Mouse (Mus musculus) midbrain, embryonic 15.5 days (tissue): ENCODE results near the gene Atg2a. TPM values are rescaled to one million over a fixed set of nuclear protein-coding genes. Genes with fewer than 3 reads are reported as not detected.

Source experiments
- ATAC-seq: fragments of 200-750 bp; cut with Nextera tagmentation; replicated peaks from 2 replicates; pipeline ENCODE4 v1.8.0; 2017; ENCODE audit warnings: moderate TSS enrichment
- H3K27ac ChIP-seq: fragments of 300-500 bp; sonication (generic); 2 replicates; pipeline ENCODE4 v1.5.1; 2015; ENCODE audit warnings: mild to moderate bottlenecking, inconsistent platforms
- H3K27me3 ChIP-seq: fragments of 300-500 bp; sonication (generic); replicated peaks from 2 replicates; pipeline ENCODE4 v1.6.1; 2015; ENCODE audit warnings: inconsistent platforms
- H3K36me3 ChIP-seq: fragments of 300-500 bp; sonication (generic); replicated peaks from 2 replicates; pipeline ENCODE4 v1.6.1; 2015; ENCODE audit warnings: inconsistent platforms
- H3K4me1 ChIP-seq: fragments of 300-500 bp; sonication (generic); 2 replicates; pipeline ENCODE4 v1.6.1; 2015; ENCODE audit warnings: inconsistent platforms
- H3K4me2 ChIP-seq: fragments of 300-500 bp; sonication (generic); 2 replicates; pipeline ENCODE4 v1.6.1; 2015; ENCODE audit warnings: inconsistent platforms, mild to moderate bottlenecking, moderate library complexity
- H3K4me3 ChIP-seq: fragments of 300-500 bp; sonication (generic); 2 replicates; pipeline ENCODE4 v1.5.1; 2015; ENCODE audit warnings: mild to moderate bottlenecking, inconsistent platforms
- H3K9ac ChIP-seq: fragments of 300-500 bp; sonication (generic); 2 replicates; pipeline ENCODE4 v1.6.1; 2015; ENCODE audit warnings: mild to moderate bottlenecking, inconsistent platforms
- H3K9me3 ChIP-seq: fragments of 300-500 bp; sonication (generic); 2 replicates; pipeline ENCODE4 v1.6.1; 2016; ENCODE audit warnings: inconsistent platforms
- WGBS: fragments of 180-500 bp; shearing (Covaris S2); methylation state at CpG from one replicate; pipeline ENCODE4 v1.1.7; 2015; ENCODE audit warnings: mixed read lengths; 5-methylcytosine and 5-hydroxymethylcytosine counted together
- polyA plus RNA-seq: library from polyadenylated mRNA; unstranded; fragments of >200 nt; fragmentation: Nextera tagmentation; extraction: Ambion mirVana; gene quantifications from 2 replicates; pipeline ENCODE4 v1.2.1, GENCODE M21; 2015

Atg2a gene
- 16.1 and 16.4 TPM in 2 replicates for polyA plus RNA-seq

GRCm38 (mm10) chr19:6241274-6242107 lies at the start of gene Atg2a:
Atg2a (plus strand) TSS chr19:6241668.
- H3K27ac ChIP-seq: peak within 1 kb of the TSS; percentile 59
- no peaks in the 10 kb centered on the region for H3K9me3 ChIP-seq
- peak within 1 kb of the TSS; percentile 90 for H3K9ac ChIP-seq
- no peaks in the 10 kb centered on the region for H3K27me3 ChIP-seq
- peaks cover 22% of the 10 kb centered on the region for H3K4me1 ChIP-seq
- peak within 1 kb of the TSS; percentile 71 for H3K4me3 ChIP-seq
- H3K4me2 ChIP-seq: peak within 1 kb of the TSS; percentile 92
- peak; percentile 93 for ATAC-seq
- WGBS: under 1% methylated on average over 55 of the region's 55 CpGs
- peaks cover 17% of the 10 kb centered on the region; the same call in 1 of the 2 replicates for H3K36me3 ChIP-seq

DNA sequence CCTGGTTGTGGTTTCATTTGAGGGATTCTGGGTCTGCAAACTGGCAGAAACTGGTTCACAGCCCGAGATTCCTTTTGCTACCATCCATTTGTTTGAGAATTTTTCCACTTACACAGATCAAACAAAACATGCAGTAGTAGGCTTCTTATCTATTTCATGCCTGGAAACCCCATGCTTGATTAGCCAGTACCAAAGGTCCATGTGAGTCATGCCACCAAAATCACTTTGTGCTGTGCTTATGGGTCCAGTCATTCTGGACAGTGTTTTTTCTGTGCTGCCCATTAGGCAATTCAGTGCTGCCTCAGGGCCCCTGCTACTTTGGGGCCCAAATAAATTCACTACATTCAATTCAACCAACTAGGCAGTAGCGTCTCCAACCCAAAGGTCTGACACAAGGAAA lies 37.2 kb upstream of the Atg2a start:
- H3K4me1 ChIP-seq: no peaks in the 10 kb centered on the region
- no peak overlapping the region for H3K4me3 ChIP-seq
- no peak overlapping the region for H3K27ac ChIP-seq
- no peak overlapping the region for H3K9ac ChIP-seq
- no peaks in the 10 kb centered on the region for H3K27me3 ChIP-seq
- H3K36me3 ChIP-seq: no peaks in the 10 kb centered on the region
- H3K4me2 ChIP-seq: no peak overlapping the region
- no peak for ATAC-seq
- no peaks in the 10 kb centered on the region for H3K9me3 ChIP-seq
- WGBS: 82% methylated on average over 2 of the region's 2 CpGs

GRCm38 (mm10) chr19:6206716-6207115 lies 34.8 kb upstream of the Atg2a start:
- 81% methylated on average over 5 of the region's 5 CpGs for WGBS
- H3K27me3 ChIP-seq: no peaks in the 10 kb centered on the region

DNA sequence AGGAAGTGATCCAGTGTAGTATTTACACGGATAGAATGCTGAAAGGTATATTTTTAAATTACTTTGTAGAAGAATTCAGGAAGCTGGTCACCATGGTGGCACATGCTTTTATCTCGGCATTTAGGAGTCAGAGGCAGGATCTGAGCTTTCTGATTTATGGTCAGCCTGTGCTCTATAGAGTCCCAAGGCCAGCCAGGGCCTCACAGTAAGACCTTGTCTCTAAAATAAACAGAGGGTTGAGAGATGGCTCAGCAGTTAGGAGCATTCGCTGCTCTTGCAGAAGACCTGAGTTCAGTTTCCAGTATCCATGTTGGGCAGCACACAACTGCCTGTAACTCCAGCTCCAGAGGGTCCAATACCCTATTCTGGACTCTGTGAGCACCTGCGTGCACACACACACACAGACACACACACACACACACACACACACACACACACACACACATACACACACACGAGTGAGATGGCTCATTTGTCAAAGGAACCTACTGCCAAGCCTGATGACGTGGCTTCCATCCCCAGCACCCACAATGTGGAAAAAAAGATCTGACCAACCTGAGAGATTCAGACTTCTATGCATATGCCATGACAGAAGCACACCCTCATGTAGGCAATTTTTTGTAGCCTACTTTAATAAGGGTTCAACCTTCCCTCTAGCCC lies 25.3 kb upstream of the Atg2a start:
- no peaks in the 10 kb centered on the region for H3K27me3 ChIP-seq
- H3K4me3 ChIP-seq: no peak overlapping the region
- WGBS: 83% methylated on average over 6 of the region's 6 CpGs
- H3K36me3 ChIP-seq: no peaks in the 10 kb centered on the region
- no peak overlapping the region for H3K27ac ChIP-seq
- H3K9ac ChIP-seq: no peak overlapping the region
- no peak for ATAC-seq
- H3K4me1 ChIP-seq: no peaks in the 10 kb centered on the region
- H3K9me3 ChIP-seq: no peaks in the 10 kb centered on the region
- H3K4me2 ChIP-seq: no peak overlapping the region

More at GRCm38 (mm10) chr19:6206716-6207115, 34.8 kb upstream of the Atg2a start:
- Histone ChIP-seq H3K27ac (no peak overlapping the region), H3K36me3 (no peaks in the 10 kb centered on the region), H3K4me1 (no peaks in the 10 kb centered on the region), H3K4me3 (no peak overlapping the region), H3K9me3 (no peaks in the 10 kb centered on the region), H3K9ac (no peak overlapping the region), H3K4me2 (no peak overlapping the region)
- no peak for ATAC-seq

DNA sequence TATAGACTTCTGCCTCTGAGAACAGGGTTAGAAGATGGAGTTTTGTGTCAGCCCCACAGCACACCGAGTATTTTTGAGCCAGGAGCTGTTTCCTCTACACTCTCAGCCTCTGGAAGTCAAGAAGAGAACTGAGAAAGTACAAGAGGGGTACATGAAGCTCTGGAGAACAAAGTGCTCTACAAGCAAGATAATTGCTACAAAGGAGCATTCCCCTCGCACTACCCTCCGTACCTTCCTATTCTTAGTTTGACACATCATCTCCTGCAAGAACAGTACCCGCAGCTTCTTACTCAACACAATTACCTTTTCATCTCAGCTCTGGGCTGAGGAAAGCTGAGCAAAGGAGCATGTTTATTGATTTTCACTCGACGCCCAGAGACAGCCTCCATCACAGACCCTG lies 22.9 kb upstream of the Atg2a start:
- Histone ChIP-seq H3K36me3 (no peaks in the 10 kb centered on the region), H3K4me2 (no peak overlapping the region), H3K4me3 (no peak overlapping the region), H3K4me1 (no peaks in the 10 kb centered on the region), H3K9ac (no peak overlapping the region), H3K27ac (no peak overlapping the region), H3K9me3 (no peaks in the 10 kb centered on the region), H3K27me3 (no peaks in the 10 kb centered on the region)
- no peak for ATAC-seq
- 67% methylated on average over 6 of the region's 6 CpGs for WGBS

GRCm38 (mm10) chr19:6226135-6226534 lies 15.3 kb upstream of the Atg2a start, which contains the start of gene Gpha2:
Gpha2 (plus strand) TSS chr19:6226380.
- Histone ChIP-seq H3K36me3 (peaks cover 29% of the 10 kb centered on the region), H3K27ac (no peak within 1 kb of the TSS), H3K9me3 (no peaks in the 10 kb centered on the region), H3K4me3 (no peak within 1 kb of the TSS), H3K4me1 (no peaks in the 10 kb centered on the region), H3K4me2 (no peak within 1 kb of the TSS), H3K27me3 (no peaks in the 10 kb centered on the region), H3K9ac (no peak within 1 kb of the TSS)
- ATAC-seq: no peak
- WGBS: 17% methylated on average over 2 of the region's 2 CpGs

DNA sequence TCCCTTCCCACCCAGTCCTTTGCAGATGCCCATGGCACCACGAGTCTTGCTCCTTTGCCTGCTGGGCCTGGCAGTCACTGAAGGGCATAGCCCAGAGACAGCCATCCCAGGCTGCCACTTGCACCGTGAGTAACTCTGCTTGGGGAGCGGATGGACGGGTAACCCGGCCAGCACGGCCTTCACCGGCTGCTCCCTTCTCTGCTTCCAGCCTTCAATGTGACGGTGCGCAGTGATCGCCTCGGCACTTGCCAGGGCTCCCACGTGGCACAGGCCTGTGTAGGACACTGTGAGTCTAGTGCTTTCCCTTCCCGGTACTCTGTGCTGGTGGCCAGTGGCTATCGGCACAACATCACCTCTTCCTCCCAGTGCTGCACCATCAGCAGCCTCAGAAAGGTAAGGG lies 14.7 kb upstream of the Atg2a start:
- 92% methylated on average over 14 of the region's 14 CpGs for WGBS
- H3K36me3 ChIP-seq: peaks cover 33% of the 10 kb centered on the region
- no peak overlapping the region for H3K9ac ChIP-seq
- H3K27ac ChIP-seq: no peak overlapping the region
- H3K4me2 ChIP-seq: no peak overlapping the region
- no peaks in the 10 kb centered on the region for H3K4me1 ChIP-seq
- H3K27me3 ChIP-seq: no peaks in the 10 kb centered on the region
- H3K4me3 ChIP-seq: no peak overlapping the region
- no peaks in the 10 kb centered on the region for H3K9me3 ChIP-seq
- ATAC-seq: no peak

- no peaks in the 10 kb centered on the region for H3K9me3 ChIP-seq
- peaks cover 42% of the 10 kb centered on the region for H3K36me3 ChIP-seq
- no peak overlapping the region for H3K4me3 ChIP-seq
- WGBS: 83% methylated on average over 4 of the region's 4 CpGs
- H3K9ac ChIP-seq: no peak overlapping the region
- no peaks in the 10 kb centered on the region for H3K4me1 ChIP-seq
- H3K27me3 ChIP-seq: no peaks in the 10 kb centered on the region
- no peak overlapping the region for H3K27ac ChIP-seq
- no peak overlapping the region for H3K4me2 ChIP-seq
- ATAC-seq: no peak
Observed at GRCm38 (mm10) chr19:6227864-6228263, 13.6 kb upstream of the Atg2a start.

DNA sequence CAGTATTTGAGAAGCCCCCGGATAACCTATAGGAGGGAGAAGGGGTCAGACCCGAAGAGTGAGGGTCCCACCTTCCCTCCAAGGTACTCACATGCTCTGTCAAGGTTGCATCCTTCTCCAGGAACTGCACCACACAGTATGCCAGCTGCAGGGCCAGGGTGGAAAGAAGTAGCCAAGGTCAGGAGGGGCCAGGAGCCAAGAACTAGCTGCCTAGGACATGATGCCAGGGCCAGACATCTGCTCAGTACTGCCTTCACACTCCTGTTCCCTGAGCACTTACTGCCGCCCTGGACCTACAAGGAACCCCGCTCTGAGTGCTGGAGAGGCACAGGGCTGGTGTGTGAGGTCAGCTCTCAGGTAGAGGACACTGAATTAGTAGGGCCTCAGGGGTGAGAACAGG lies 11.1 kb upstream of the Atg2a start:
- WGBS: 90% methylated on average over 4 of the region's 4 CpGs
- H3K4me3 ChIP-seq: no peak overlapping the region
- ATAC-seq: no peak
- peaks cover 15% of the 10 kb centered on the region for H3K4me1 ChIP-seq
- no peaks in the 10 kb centered on the region for H3K27me3 ChIP-seq
- H3K36me3 ChIP-seq: peaks cover 42% of the 10 kb centered on the region
- no peak overlapping the region for H3K9ac ChIP-seq
- H3K9me3 ChIP-seq: no peaks in the 10 kb centered on the region
- no peak overlapping the region for H3K27ac ChIP-seq
- H3K4me2 ChIP-seq: no peak overlapping the region

DNA sequence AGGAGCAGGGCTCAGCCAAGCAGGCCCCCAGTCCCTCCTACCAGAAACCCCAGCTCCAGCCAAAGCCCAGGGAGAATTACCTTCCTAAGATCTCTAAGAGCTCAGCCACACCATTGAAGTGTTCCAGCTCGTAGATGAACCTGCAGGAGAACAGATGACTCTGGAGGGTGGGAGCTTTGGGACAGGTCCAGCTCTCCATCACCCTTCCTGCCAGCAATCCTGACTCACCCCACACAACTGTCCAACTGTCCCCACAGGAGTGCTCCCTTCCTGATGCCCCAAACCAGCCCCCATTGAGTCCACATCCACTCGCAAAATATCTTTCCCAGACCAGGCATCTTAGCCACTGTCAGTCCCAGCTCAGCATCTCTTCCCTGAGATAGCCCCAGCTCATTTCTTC lies 10.4 kb upstream of the Atg2a start:
- H3K27me3 ChIP-seq: no peaks in the 10 kb centered on the region
- H3K4me1 ChIP-seq: peaks cover 15% of the 10 kb centered on the region
- 90% methylated on average over 2 of the region's 2 CpGs for WGBS
- no peak overlapping the region for H3K9ac ChIP-seq
- H3K27ac ChIP-seq: no peak overlapping the region
- H3K36me3 ChIP-seq: peaks cover 42% of the 10 kb centered on the region
- ATAC-seq: no peak
- H3K4me3 ChIP-seq: no peak overlapping the region
- no peak overlapping the region for H3K4me2 ChIP-seq
- H3K9me3 ChIP-seq: no peaks in the 10 kb centered on the region

DNA sequence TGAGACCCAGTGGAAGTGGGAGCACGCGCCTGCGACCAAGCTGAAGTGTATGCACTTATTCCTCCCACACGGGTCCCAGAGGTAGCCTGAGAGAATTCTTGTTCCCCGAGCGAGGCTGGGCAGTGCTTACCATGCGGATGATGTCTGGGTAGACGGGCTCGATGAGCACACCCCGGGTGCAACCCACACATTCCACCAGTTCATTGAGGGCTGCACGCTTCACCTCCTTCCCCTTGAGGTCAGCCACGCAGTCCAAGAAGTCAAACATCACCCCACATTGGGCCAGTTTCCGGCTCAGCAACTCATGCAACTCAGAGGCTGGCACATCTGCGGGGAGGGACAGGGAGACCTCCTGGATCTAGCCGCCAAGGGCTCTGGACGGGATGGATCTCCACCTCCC lies 7.8 kb upstream of the Atg2a start:
- H3K4me3 ChIP-seq: 0 out of 2 replicates have a peak overlapping the region, but pooled peaks have one; percentile 89
- no peak overlapping the region for H3K4me2 ChIP-seq
- no peak for ATAC-seq
- no peak overlapping the region for H3K9ac ChIP-seq
- H3K36me3 ChIP-seq: peaks cover 25% of the 10 kb centered on the region; the same call in 1 of the 2 replicates
- H3K9me3 ChIP-seq: no peaks in the 10 kb centered on the region
- peaks cover 19% of the 10 kb centered on the region for H3K4me1 ChIP-seq
- WGBS: 87% methylated on average over 16 of the region's 16 CpGs
- H3K27me3 ChIP-seq: no peaks in the 10 kb centered on the region
- H3K27ac ChIP-seq: no peak overlapping the region

GRCm38 (mm10) chr19:6234337-6235083 lies 7.0 kb upstream of the Atg2a start:
- H3K4me3 ChIP-seq: peak overlapping the region; percentile 89
- H3K9ac ChIP-seq: peak overlapping the region; percentile 94
- H3K27ac ChIP-seq: no peak overlapping the region
- H3K4me2 ChIP-seq: peak overlapping the region; percentile 85
- WGBS: 62% methylated on average over 11 of the region's 11 CpGs
- H3K4me1 ChIP-seq: peaks cover 19% of the 10 kb centered on the region
- no peaks in the 10 kb centered on the region for H3K27me3 ChIP-seq
- no peaks in the 10 kb centered on the region for H3K9me3 ChIP-seq
- ATAC-seq: no peak
- peaks cover 25% of the 10 kb centered on the region; the same call in 1 of the 2 replicates for H3K36me3 ChIP-seq
